Mouse (Mus musculus) cerebellum, adult 11 months (tissue): Measurements from ENCODE around the gene Ceacam19.
A peak's percentile ranks its signal among the peaks of the same experiment; 100 is the strongest.
"Not testable (repeated sequence)": the region's sequence is repeated elsewhere in the genome, so short reads cannot be mapped to it uniquely, and the experiment has no call there.

Source experiments
- DNase-seq: peaks from one replicate; pipeline ENCODE4 v3.0.0; 2022

The Ceacam19 gene

GRCm38 (mm10) chr7:19887849-19888248, at the start of gene Ceacam19:
TSS of gene Ceacam19 (minus strand) at chr7:19887965.
- DNase-seq: no peak

GRCm38 (mm10) chr7:19937229-19937821, 49.6 kb upstream of the Ceacam19 start:
- no peak for DNase-seq

GRCm38 (mm10) chr7:19935961-19936360, 48.2 kb upstream of the Ceacam19 start:
- DNase-seq: no peak

GRCm38 (mm10) chr7:19935171-19935751, 47.5 kb upstream of the Ceacam19 start:
- DNase-seq: no peak

- peak; percentile 42 for DNase-seq
Observed at GRCm38 (mm10) chr7:19932877-19933809, 45.4 kb upstream of the Ceacam19 start.

- no peak for DNase-seq
Observed at GRCm38 (mm10) chr7:19932133-19932876, 44.5 kb upstream of the Ceacam19 start.

- DNase-seq: not testable (repeated sequence)
Observed at GRCm38 (mm10) chr7:19930481-19930880, 42.7 kb upstream of the Ceacam19 start.

GRCm38 (mm10) chr7:19928486-19928885, 40.7 kb upstream of the Ceacam19 start:
- no peak for DNase-seq

GRCm38 (mm10) chr7:19926849-19927480, 39.2 kb upstream of the Ceacam19 start:
- no peak for DNase-seq

- no peak for DNase-seq
Observed at GRCm38 (mm10) chr7:19925376-19925775, 37.6 kb upstream of the Ceacam19 start.

GRCm38 (mm10) chr7:19923797-19924196, 36.0 kb upstream of the Ceacam19 start:
- no peak for DNase-seq

GRCm38 (mm10) chr7:19923354-19923753, 35.6 kb upstream of the Ceacam19 start:
- DNase-seq: no peak

- DNase-seq: peak; percentile 52
Observed at GRCm38 (mm10) chr7:19920506-19921261, 32.9 kb upstream of the Ceacam19 start, which contains the start of gene Pvr. TSS of gene Pvr (minus strand) at chr7:19921160.

- DNase-seq: no peak
Observed at GRCm38 (mm10) chr7:19920166-19920505, 32.4 kb upstream of the Ceacam19 start.

GRCm38 (mm10) chr7:19914558-19914957, 26.8 kb upstream of the Ceacam19 start:
- DNase-seq: no peak

- DNase-seq: no peak
Observed at GRCm38 (mm10) chr7:19911695-19912524, 24.1 kb upstream of the Ceacam19 start.

GRCm38 (mm10) chr7:19911292-19911658, 23.5 kb upstream of the Ceacam19 start:
- no peak for DNase-seq

GRCm38 (mm10) chr7:19910421-19911291, 22.9 kb upstream of the Ceacam19 start:
- DNase-seq: peak; percentile 65

- DNase-seq: no peak
Observed at GRCm38 (mm10) chr7:19889881-19890280, 2.1 kb upstream of the Ceacam19 start.

GRCm38 (mm10) chr7:19880754-19881153, 7.0 kb downstream of the Ceacam19 start:
- no peak for DNase-seq
